Mouse (Mus musculus): ENCODE measurements around the gene Rasa2.
"Not testable (repeated sequence)": the region's sequence is repeated elsewhere in the genome, so short reads cannot be mapped to it uniquely, and the experiment has no call there.

Rasa2 gene

GRCm38 (mm10) chr9:96592670-96593600 is 38.5 kb downstream of the Rasa2 start:
- in situ Hi-C loops (cut with MboI, MseI), result no loop called here

DNA sequence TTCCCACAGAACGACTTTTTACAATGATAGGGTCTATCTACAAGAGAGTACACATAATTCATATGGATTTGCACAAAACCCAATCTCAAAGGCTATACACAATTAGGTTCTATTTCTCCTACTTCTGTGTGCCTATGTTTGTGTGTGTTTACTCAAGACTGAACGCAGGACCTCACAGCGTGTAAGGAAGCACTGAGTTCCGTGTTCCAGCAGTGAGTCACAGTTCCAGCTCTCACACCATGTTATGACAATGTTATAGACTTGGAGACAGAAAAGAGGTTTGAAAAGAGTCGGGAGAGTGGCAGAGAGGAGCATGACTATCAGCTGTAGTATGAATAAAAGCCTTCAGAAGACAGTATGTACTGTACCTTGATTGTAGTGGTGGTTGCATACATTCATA is 42.1 kb downstream of the Rasa2 start:
- in situ Hi-C loops (cut with MboI, MseI), result no loop called here

DNA sequence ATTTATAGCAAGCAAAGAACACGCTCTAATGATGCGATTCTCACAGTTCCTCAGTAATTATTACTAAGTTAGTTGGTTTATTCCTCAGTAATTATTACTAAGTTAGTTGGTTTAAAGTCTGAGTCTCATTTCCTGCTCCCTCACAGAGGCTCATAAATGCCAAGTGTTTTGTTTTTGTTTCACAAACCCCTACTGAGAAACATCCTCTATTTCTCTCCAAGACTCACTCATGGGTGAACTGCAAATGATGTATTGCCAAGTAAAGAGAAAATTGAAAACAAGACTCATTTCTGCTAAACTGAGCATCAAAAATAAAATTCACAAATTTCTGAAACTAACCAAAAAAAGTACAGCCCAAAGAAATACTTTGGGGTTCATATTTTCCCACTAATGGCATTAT is 47.9 kb downstream of the Rasa2 start:
- in situ Hi-C loops (cut with MboI, MseI), result no loop called here

- in situ Hi-C loops (cut with MboI, MseI), result no loop called here
Measured at GRCm38 (mm10) chr9:96583076-96583475, 48.3 kb downstream of the Rasa2 start.

- in situ Hi-C loops (cut with MboI, MseI), result no loop called here
Measured at GRCm38 (mm10) chr9:96578190-96578589, 53.2 kb downstream of the Rasa2 start.

- in situ Hi-C loops (cut with MboI, MseI), result no loop called here
Measured at GRCm38 (mm10) chr9:96577674-96578073, 53.7 kb downstream of the Rasa2 start.

DNA sequence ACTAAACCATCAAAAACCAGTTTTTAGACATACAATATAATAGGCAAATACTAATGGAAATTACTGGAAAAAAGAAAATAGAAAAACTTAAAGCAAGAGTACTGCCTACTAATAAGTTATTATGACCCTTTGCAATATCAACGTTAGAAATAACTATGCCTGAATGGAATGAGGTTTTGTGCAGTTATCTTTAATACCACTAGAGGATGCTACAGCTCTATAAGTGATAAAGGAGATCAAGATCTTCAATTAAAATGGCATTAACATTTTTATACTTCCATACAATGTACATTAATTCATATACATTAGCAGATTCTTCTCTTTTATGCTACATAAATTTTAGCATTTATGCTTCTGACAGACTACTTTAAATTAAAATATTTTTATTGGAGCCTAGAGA is 58.2 kb downstream of the Rasa2 start:
- in situ Hi-C loops (cut with MboI, MseI), result no loop called here

GRCm38 (mm10) chr9:96572754-96573153 is 58.7 kb downstream of the Rasa2 start:
- in situ Hi-C loops (cut with MboI, MseI), result no loop called here

DNA sequence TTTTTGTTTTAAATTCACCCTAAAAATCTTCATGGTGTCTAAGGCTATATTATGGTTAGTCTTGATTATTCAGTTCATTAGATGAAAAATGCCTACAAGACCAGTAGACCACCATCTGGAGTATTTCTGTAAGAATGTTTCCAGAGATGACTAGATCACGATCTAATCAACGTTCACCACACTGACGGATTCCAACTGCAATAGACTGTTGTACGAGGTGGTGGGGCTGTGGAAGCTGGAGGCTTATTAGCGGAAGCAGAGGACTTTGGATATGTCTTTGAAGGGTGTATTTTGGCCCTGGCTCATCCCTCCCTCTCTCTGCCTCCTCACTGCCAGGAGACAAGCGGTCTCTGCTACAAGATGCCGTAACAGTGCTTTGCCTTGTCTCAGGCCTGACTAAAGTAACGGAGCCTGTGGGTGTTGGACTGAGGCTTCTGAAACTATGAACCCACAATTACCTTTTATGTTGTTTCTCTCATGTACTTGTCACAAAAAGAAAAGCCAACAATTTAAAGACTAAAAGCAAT is 64.9 kb downstream of the Rasa2 start:
- in situ Hi-C loops (cut with MboI, MseI), result loop anchor here (5.0 kb wide), 2 partner anchors 86 to 246 kb away; no protein-coding TSS in a partner anchor

GRCm38 (mm10) chr9:96563501-96563900 is 67.9 kb downstream of the Rasa2 start:
- in situ Hi-C loops (cut with MboI, MseI), result no loop called here

DNA sequence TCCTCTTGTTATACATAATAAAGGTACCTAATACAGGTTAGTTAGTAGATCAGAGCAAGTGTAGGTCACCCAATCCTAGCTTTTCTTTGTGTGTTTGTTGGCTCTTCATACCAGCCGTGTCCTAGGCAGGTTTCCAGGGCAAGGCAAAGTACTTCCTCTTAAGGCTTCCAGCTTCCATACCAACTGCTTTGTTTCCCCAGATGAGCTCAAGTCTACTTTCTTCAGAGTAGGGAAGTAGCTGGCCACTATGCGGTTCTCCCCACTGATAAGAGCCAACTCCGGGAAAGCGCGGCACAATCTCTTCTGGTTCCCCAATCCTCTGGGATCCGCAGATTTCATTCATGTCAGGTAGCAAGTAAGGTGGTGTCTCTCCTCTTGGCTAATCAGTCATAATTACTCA is 72.3 kb downstream of the Rasa2 start:
- in situ Hi-C loops (cut with MboI, MseI), result no loop called here

GRCm38 (mm10) chr9:96558594-96558993 is 72.8 kb downstream of the Rasa2 start:
- in situ Hi-C loops (cut with MboI, MseI), result no loop called here

DNA sequence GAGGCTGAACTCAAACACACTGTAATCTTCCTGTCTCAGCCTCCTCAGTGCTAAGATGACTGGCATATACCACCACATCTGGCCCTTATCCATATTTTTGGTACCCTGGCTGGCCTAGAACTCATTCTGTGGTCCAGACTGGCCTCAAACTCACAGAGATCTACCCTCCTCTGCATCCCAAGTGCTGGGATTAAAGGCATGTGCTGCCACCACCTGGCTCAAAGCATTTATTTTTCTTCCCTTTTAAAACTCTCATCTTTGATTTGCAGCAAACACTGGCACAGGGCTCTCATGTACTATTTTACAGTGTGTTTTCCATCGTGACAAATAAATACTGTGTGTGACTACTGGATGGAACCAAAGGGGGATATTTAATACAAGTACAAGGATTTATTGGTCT is 77.3 kb downstream of the Rasa2 start:
- in situ Hi-C loops (cut with MboI, MseI), result no loop called here

DNA sequence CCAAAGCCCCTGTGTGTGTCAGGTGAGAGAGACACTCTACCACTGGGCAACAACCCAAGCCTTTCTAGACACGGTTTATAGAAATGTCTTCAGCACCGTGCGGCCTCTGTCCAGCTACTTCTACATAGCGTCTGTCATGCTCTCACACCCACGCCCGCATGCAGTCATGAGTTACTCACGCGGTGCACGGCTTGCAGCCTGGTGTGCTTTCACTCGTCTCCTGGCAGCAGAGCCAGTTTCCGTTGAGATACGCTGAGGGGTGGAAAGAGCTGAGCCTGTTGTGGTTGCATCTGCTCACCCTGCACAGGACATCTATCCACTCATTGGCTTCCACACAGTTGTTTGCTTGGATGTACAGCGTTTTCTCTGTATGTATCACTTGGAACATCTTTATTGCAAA is 86.0 kb downstream of the Rasa2 start:
- in situ Hi-C loops (cut with MboI, MseI), result no loop called here

DNA sequence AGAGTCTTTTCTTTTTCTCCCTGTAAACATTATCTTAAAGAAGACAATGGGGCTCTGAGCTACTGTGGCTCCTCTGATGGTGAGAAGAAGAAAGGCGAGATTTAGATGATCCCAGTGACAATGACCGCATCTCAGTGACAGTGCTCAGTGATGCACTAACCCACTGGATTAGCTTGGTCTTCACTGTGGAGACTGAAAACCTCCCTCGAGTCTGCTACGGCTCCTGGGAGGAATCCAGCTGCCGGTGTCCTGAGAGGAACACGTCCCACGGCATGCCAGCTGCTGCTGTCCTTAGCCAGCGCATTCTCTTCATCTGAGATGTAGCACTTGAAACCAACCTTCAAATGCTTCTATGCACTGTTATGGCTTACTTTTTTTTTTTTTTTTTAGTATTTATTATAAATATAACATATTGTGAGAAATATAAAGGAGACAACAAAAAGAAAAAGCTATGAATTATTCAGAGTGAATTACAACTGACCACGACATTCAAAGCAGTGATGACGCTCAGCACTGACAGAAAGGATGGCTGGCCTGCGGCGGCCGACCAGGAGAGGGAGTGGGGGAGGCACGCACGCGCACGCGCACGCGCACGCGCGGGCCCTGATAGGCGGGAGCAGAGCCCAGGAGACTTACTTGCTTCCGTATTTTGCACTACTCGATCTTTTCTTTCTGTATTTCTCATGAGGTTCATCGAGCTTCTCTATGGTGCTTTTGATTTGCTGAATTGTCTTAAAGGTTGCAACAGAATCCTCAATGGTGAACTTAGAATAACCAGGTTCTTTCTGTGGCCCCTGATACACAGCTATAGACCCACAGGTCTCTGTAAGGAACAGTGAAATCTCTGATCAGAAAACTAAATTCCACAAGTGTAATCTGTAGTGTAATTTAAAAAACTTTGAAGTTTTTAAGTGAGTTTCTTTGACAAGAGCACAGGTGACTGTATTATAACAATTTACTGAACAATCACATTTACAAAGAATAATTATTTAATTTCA is 87.5 kb downstream of the Rasa2 start:
- in situ Hi-C loops (cut with MboI, MseI), result no loop called here

DNA sequence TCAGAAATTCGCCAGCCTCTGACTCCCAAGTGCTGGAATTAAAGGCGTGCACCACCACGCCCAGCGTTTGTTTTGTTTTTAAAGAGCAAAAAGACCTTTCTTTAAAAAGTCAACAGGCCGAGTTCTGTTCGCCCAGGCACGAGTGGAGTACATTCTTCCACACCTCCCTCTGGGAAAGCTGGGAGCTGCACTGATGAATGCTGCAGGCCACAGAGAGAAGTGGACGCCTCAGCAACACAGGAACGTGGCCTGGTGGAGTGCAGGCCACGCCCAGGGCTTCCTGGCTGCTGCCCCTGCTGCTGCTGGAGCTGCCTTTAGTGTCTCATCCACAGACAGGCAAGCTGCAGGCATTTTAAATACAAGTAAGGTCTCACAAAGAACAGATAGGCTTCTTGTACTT is 92.5 kb downstream of the Rasa2 start:
- in situ Hi-C loops (cut with MboI, MseI), result no loop called here

- in situ Hi-C loops (cut with MboI, MseI), result no loop called here
Measured at GRCm38 (mm10) chr9:96537615-96537919, 93.8 kb downstream of the Rasa2 start.

GRCm38 (mm10) chr9:96536895-96537614 is 94.4 kb downstream of the Rasa2 start:
- in situ Hi-C loops (cut with MboI, MseI), result no loop called here

DNA sequence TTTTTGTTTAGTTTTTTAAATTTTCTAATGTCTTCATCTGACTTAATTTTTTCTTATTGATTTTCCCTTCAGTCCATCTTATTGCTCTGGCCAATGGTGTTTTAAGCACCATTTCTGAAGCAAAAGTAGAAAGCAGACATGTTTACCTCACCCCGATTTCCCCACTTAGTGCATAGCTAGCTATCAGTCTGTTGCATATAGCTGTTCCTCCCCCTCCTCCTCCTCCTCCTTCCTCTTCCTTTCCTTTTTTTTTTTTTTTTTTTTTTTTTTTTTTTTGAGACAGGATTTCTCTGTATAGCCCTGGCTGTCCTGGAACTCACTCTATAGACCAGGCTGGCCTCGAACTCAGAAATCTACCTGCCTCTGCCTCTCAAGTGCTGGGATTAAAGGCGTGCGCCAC is 95.3 kb downstream of the Rasa2 start:
- in situ Hi-C loops (cut with MboI, MseI), result not testable (repeated sequence)

DNA sequence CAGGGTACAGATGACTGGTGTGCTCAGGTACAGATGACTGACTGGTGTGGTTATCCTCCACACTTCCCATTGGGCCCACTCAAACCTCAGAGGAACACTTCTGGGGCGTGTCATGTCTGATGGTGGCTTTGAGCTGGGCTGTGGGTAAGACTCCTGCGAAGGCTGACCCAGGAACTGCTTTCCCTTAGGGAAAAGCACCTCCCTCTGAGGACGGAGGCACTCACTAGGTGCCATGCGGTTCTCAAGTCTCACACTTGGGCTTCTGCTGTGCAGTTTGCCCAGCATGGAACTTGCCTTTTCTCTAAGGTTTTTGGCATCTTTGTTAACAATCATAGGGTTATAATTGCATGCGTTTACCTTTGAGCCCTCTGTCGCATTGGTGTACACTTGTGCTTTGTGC is 96.0 kb downstream of the Rasa2 start:
- in situ Hi-C loops (cut with MboI, MseI), result no loop called here

DNA sequence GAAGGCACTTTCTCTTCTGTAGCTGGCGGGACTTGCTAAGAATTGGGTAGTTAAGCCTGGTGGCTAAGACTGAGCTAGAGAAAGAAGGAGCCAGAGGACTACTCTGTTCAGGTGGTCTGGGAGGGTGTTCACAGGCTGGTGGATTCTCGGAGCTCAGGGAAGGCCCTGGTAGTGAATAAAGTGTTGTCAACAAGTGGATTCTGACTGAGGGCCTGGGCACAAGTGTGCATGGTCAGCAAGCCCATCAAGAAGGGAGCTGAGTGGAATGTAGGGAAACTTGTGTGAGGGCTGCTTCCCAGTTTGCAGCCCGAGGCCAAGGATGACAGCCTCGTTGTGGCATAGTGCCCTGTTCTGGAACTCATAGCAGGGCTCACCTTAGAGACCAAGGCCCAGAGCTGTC is 97.2 kb downstream of the Rasa2 start:
- in situ Hi-C loops (cut with MboI, MseI), result no loop called here

- in situ Hi-C loops (cut with MboI, MseI), result no loop called here
Measured at GRCm38 (mm10) chr9:96533476-96533875, 97.9 kb downstream of the Rasa2 start.
